Mouse (Mus musculus) retina, postnatal 7 days (tissue): ENCODE data around the gene Dnali1.

Experiments used
- DNase-seq: peaks from one replicate; pipeline ENCODE4 v3.0.0-alpha.2; 2012; ENCODE audit warnings: low read depth, low spot score

The Dnali1 gene

GRCm38 (mm10) chr4:125065517-125066307 lies at the start of gene Dnali1:
Gene Dnali1, minus strand, starts transcription at chr4:125065703.
- no peak for DNase-seq

- no peak for DNase-seq
Observed at GRCm38 (mm10) chr4:125115081-125115480, 49.6 kb upstream of the Dnali1 start.

DNA sequence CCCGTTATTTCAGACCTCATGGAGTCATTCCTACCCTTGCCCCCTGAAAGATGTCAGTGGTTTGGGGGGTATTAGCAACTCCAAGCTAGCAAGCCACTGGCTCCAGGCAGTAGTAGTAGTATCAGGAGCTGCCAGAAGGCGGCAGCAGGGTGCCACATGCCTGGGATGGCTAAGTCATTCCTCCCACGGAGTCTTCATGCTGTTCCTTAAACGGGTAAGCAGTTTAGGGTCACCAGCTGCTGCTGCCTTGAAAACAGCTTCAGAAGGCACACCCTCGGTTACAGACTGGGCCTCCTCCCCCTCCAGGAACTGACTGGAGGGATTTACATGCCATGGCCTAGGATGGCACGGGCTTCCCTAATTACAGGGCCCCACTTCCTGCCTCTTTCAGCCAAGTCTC lies 49.1 kb upstream of the Dnali1 start:
- peak; percentile 62 for DNase-seq

DNA sequence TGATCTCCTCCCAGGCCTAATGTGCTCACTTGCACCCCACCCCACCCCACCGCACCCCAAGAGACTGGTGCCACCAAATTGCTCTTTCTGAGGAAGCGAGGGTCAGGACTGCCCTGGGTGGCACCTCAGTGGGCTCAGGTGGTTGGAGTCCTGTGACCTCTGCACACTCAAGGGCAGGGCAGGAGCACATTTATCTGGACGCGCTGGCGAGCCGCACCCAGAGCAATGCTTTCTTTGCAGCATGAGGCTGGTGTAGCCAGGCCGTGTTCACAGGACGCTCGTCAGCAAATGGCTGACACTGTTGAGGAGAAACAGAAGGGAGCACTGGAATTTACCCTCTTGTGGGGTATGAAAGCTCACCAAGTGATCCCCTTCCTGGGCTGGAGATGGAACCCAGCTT lies 39.9 kb upstream of the Dnali1 start:
- DNase-seq = no peak

DNA sequence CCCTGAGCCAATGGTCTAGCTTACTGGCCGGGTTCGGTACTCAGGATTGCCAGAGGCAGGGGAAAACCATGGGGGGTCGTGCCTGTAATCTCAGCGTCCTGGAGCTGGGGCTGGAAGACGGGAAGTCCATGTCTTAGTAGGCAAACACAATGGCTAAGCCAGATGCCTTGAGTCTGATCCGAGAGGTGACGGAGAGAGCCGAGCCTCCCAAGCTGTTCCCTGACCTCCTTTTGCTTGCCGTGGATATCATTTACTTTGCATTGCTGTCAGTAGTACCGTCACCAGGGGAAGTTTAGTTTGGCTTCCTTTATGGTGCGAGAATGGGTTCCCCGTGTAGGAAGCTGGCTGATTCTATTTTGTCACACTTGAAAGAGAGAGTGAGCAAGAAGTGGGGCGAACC lies 35.8 kb upstream of the Dnali1 start:
- no peak for DNase-seq

- peak; percentile 82 for DNase-seq
Observed at GRCm38 (mm10) chr4:125099458-125099857, 34.0 kb upstream of the Dnali1 start.

GRCm38 (mm10) chr4:125097412-125097811 lies 31.9 kb upstream of the Dnali1 start:
- no peak for DNase-seq

- DNase-seq = no peak
Observed at GRCm38 (mm10) chr4:125096066-125096465, 30.6 kb upstream of the Dnali1 start.

- DNase-seq = no peak
Observed at GRCm38 (mm10) chr4:125093031-125093430, 27.5 kb upstream of the Dnali1 start.

DNA sequence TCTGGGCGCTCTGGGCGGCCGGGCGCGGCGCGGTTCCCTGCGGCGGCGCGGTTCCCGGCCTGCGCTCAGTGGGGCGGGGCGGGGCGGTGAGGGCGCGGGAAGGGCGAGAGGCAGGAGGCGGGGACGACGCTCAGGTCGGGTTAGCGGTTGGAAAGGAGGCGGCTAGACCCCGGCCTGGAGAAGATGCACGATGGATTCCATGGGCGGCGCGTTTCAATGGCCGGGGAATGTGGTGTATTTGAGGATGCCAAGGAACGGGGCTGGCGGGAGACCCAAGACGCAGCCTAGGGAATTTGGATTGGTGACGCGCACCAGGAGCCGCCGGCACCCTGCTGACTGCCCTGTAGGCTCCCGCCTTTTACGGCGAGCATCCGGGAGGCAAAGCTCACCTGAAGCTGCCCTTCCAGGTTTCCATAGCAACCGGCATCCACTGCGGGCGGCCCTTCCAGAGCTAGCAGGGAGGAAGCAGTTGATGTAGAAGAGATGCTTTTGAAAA lies 19.9 kb upstream of the Dnali1 start:
- DNase-seq = no peak

- DNase-seq = peak; percentile 86
Observed at GRCm38 (mm10) chr4:125084403-125085345, 19.2 kb upstream of the Dnali1 start, which contains the start of gene Meaf6. Gene Meaf6, plus strand, starts transcription at chr4:125085134.

GRCm38 (mm10) chr4:125078698-125079097 lies 13.2 kb upstream of the Dnali1 start:
- DNase-seq = no peak

- DNase-seq = no peak
Observed at GRCm38 (mm10) chr4:125077700-125078099, 12.2 kb upstream of the Dnali1 start.

DNA sequence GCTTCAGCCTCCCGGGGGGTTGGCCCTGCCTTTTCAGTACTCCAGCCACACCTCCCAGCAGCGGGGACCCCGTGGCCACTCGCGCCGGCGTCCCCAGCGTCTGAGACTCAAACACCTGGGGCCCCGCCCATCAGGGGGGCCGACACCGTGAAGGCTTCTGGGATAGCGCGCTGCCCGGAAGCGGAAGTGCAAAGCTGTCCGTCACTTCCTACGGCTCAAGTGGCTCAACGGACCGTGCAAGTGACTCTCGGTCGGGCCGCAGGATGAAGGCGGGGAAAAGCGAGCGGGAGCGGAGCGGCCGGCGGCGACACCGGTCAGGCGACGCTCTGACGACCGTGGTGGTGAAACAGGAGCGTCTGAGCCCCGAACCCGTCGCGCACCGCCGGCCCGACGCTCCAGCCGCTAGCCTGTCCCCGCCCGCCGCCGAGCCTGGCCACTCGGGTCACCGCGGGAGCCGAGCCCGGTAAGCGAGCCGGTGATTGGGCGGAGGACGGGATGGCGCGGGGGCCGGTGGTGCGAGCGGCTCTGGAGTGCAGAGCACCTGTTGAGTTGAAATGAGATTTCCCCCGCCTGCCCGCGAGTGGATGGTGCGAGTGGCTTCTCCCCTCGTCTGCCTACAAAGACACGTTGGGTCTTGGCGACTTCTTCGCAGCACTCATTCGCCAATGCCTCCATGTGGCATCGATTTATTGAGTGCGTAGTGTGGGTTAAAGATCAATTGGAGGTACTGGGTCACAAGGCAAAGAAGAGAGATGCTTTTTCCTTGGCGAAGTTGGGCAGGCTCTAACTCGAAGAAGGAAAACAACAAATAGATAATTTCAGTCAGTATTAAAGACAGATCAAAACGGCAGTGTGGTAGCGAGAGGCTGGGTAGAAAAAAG lies 1.2 kb upstream of the Dnali1 start, which contains the start of gene Snip1:
Gene Snip1, plus strand, starts transcription at position 183 of the 881 bp plus-strand sequence.
- DNase-seq = peak; percentile 91

- DNase-seq = no peak
Observed at GRCm38 (mm10) chr4:125063829-125064228, 1.7 kb downstream of the Dnali1 start.

DNA sequence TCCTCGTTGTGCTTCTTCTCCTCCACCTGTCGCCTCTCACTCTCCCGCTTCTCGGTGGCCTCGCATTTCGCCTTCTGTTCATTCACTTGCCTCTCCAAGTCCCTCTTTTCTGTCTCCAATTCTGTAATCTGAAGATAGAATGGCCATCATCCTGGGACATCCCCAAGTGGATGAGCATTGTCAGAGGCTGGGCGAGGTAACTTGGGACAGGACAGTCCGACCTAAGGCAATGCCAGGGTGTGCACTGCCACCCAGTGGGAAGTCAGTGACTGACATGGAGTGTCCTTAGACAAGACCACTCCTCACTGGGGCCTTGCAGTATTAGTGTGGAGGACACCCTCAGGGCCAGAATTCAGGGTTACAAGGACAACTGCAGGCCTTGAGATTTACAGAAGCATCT lies 6.5 kb downstream of the Dnali1 start:
- DNase-seq = peak; percentile 67

- no peak for DNase-seq
Observed at GRCm38 (mm10) chr4:125058033-125058432, 7.5 kb downstream of the Dnali1 start.

- DNase-seq = no peak
Observed at GRCm38 (mm10) chr4:125057273-125057672, 8.2 kb downstream of the Dnali1 start.

DNA sequence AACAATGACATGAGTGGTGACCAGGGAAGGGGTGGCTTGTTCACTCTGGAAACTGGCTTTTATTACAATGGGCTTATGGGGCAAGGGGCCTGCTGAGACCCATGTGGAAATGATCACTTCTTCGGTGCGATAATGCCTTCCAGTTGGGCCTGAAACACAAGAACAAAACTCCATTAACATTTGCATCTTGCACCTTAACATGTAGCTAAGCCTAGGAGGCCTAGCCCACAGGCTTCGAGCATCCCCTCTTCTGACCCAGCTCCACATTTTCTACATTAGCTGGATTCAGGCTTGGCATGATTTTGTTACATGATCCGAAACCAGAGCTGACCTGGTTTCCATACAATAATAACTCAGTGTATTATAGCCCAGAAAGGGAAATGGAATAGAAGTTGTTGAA lies 9.0 kb downstream of the Dnali1 start:
- no peak for DNase-seq

DNA sequence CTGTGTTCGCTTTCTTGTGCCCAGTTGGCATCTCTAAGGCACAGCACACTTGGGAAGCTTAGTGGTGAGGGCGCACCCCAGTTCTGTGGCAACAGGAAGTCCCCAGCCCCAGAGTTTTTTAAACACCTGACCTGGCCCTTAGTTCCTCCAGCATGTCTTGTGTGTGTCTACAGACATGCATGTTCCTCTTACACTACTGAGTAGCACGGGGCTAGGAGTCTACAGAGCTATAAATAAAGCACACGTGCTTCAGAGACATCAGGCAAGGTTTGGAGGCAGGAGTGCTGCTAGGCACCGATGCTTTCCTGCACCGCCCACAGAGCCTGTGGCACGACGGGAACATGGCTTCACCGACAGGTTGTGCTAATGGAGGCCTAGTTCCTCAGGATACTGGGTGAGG lies 10.1 kb downstream of the Dnali1 start:
- DNase-seq = no peak

DNA sequence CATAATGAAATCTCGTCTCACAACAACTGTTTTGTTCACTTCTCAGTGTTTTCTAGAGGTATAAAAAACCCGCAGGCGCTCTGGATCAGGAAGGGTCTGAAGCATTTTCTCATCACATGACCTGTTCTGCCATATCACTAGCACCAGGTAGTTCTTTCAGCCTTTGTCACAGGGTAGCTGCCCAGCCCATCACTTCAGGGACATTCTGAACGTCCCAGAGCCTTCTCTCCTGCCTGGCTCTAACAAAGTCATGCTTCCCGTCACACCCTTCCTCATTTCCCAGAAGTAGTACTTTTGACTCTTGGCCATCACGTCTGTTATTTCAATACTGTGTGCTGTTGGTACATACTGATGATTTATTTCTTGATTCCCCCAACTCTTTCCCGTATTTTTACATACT lies 21.0 kb downstream of the Dnali1 start:
- DNase-seq = no peak
